9 mouse cellular contexts compared by ENCODE assay signal in genomic region chr1:73538420-73538871, GRCm38 (mm10).
A peak's percentile ranks its signal among the peaks of the same experiment; 100 is the strongest.
DNase-seq lines count a peak whose midpoint lies in the region; ATAC-seq and TF ChIP-seq lines count a peak whose summit lies in the region.
"Had no signal": no experiment of that assay in that cellular context is flagged by ENCODE, and none has a peak within 500 bp of the region (broad histone marks: within the 10 kb centered on the region; RNA-seq: fewer than 3 reads in every experiment).

No protein-coding gene starts in this region.

- ATAC-seq in midbrain, postnatal 0 days (ENCODE audit: low FRiP score), result peak; percentile 96
- no peak for ATAC-seq in megakaryocyte progenitor cell, adult 5-6 weeks (replicated peaks; ENCODE audit: poor library complexity)

- intact Hi-C loops in left cerebral cortex, postnatal 4 days (cut with DNase I), result no loop called here

- no peak for TF ChIP-seq CTCF in kidney, adult 2 months (conservative IDR thresholded peaks at IDR 0.05; ENCODE audit: insufficient read depth, insufficient read length, low read depth, low read length)
- no peak for TF ChIP-seq CTCF in midbrain, postnatal 0 days (IDR thresholded peaks at IDR 0.05)

- H3K27ac ChIP-seq in kidney, adult 2 months (ENCODE audit: insufficient read depth, low read depth, low read length), result peak overlapping the region; percentile 47
- peak overlapping the region; percentile 65; the same call in 1 of the 2 replicates for H3K27ac ChIP-seq in midbrain, postnatal 0 days (ENCODE audit: low read depth, low read length)

- 24% methylated on average over 2 of the region's 2 CpGs for WGBS in kidney, adult 2 months
- WGBS in midbrain, postnatal 0 days, result 29% methylated on average over 2 of the region's 2 CpGs

- no peaks in the 10 kb centered on the region for H3K36me3 ChIP-seq in kidney, adult 2 months (ENCODE audit: control insufficient read depth, insufficient read depth, low read length)
- H3K36me3 ChIP-seq in midbrain, postnatal 0 days (ENCODE audit: insufficient read depth, low read length), result no peaks in the 10 kb centered on the region

- no peak for TF ChIP-seq POLR2A in kidney, adult 2 months (IDR thresholded peaks at IDR 0.05; ENCODE audit: low read depth, low read length)

- H3K9me3 ChIP-seq in midbrain, postnatal 0 days (ENCODE audit: low read length), result no peaks in the 10 kb centered on the region

- H3K27me3 ChIP-seq in kidney, adult 2 months (replicated peaks; ENCODE audit: control insufficient read depth, insufficient read depth, low read length), result no peaks in the 10 kb centered on the region
- no peaks in the 10 kb centered on the region for H3K27me3 ChIP-seq in midbrain, postnatal 0 days (ENCODE audit: insufficient read depth, low read length)

- peak; percentile 37 for DNase-seq in left cerebral cortex, postnatal 4 days
- DNase-seq in left cerebral cortex, adult 8-10 months (ENCODE audit: low spot score in 2 of 2), result no peak
- DNase-seq in fat pad, adult 2 months (ENCODE audit: extremely low read depth, low read depth, low spot score), result peak; percentile 31
- DNase-seq in kidney, adult 2 months, result peak; percentile 43
- DNase-seq in midbrain, postnatal 0 days (ENCODE audit: low spot score), result peak; percentile 88
- DNase-seq in T-cell, adult 2 months (ENCODE audit: low spot score), result no peak
- no peak for DNase-seq in cerebellum, adult 9-10 months

- no peak overlapping the region for H3K4me3 ChIP-seq in kidney, adult 2 months (ENCODE audit: insufficient read depth, low read depth, low read length)
- no peak overlapping the region for H3K4me3 ChIP-seq in midbrain, postnatal 0 days (ENCODE audit: low read depth, low read length)
- H3K4me3 ChIP-seq: myocyte had no signal

- no peak overlapping the region for H3K9ac ChIP-seq in midbrain, postnatal 0 days (replicated peaks; ENCODE audit: low read length, poor library complexity, severe bottlenecking)

- H3K4me2 ChIP-seq in midbrain, postnatal 0 days (ENCODE audit: low read depth, low read length, poor library complexity, severe bottlenecking), result no peak overlapping the region

- H3K4me1 ChIP-seq in kidney, adult 2 months (ENCODE audit: control insufficient read depth, insufficient read depth, low read length), result peaks cover 6% of the 10 kb centered on the region; the same call in 1 of the 2 replicates
- H3K4me1 ChIP-seq in midbrain, postnatal 0 days (ENCODE audit: insufficient read depth, low read length), result no peaks in the 10 kb centered on the region

Comparison
In these comparisons a context has a peak if more than half of its experiments do, and no peak if none do; other contexts are left out.
1. DNase-seq: peak in left cerebral cortex, postnatal 4 days (single experiment), fat pad, adult 2 months (single experiment), kidney, adult 2 months (single experiment) and midbrain, postnatal 0 days (single experiment); none in left cerebral cortex, adult 8-10 months (0 of 2), T-cell, adult 2 months (single experiment) and cerebellum, adult 9-10 months (single experiment).